ENCODE assay signal across 9 mouse cellular contexts in genomic region chr2:152167851-152168290, GRCm38 (mm10). TPM values are rescaled to one million over a fixed set of nuclear protein-coding genes. Genes with fewer than 3 reads are reported as not detected.
DNase-seq lines count a peak whose midpoint lies in the region; ATAC-seq and TF ChIP-seq lines count a peak whose summit lies in the region.
"Had no signal": no experiment of that assay in that cellular context is flagged by ENCODE, and none has a peak within 500 bp of the region (broad histone marks: within the 10 kb centered on the region; RNA-seq: fewer than 3 reads in every experiment).

No protein-coding gene starts in this region.

- TF ChIP-seq CTCF in forebrain, postnatal 0 days (IDR thresholded peaks at IDR 0.05; ENCODE audit: low read depth), result no peak

- no peak overlapping the region for H3K9ac ChIP-seq in forebrain, postnatal 0 days
- no peak overlapping the region for H3K9ac ChIP-seq in midbrain, embryonic 13.5 days (replicated peaks)
- no peak overlapping the region for H3K9ac ChIP-seq in liver, embryonic 11.5 days (ENCODE audit: low read depth, low read length)

- ATAC-seq in forebrain, postnatal 0 days, result peak; percentile 96
- ATAC-seq in midbrain, embryonic 13.5 days, result peak; percentile 84
- no peak for ATAC-seq in liver, embryonic 11.5 days (replicated peaks; ENCODE audit: low FRiP score)

- H3K27me3 ChIP-seq in forebrain, postnatal 0 days (ENCODE audit: insufficient read depth, low read length), result no peaks in the 10 kb centered on the region
- no peaks in the 10 kb centered on the region for H3K27me3 ChIP-seq in midbrain, embryonic 13.5 days
- H3K27me3 ChIP-seq in liver, embryonic 11.5 days (replicated peaks; ENCODE audit: control insufficient read depth, insufficient read depth, low read length), result no peaks in the 10 kb centered on the region

- WGBS in forebrain, postnatal 0 days, result 22% methylated on average over 8 of the region's 8 CpGs
- WGBS in midbrain, embryonic 13.5 days, result 15% methylated on average over 8 of the region's 8 CpGs
- 63% methylated on average over 8 of the region's 8 CpGs for WGBS in liver, embryonic 11.5 days

- no peak overlapping the region for H3K4me2 ChIP-seq in forebrain, postnatal 0 days (ENCODE audit: low read depth)
- no peak overlapping the region for H3K4me2 ChIP-seq in midbrain, embryonic 13.5 days (replicated peaks)
- no peak overlapping the region for H3K4me2 ChIP-seq in liver, embryonic 11.5 days

- peak; percentile 40 for DNase-seq in embryo, embryonic 9.5 days (ENCODE audit: extremely low spot score)
- peak; percentile 72 for DNase-seq in forebrain, postnatal 0 days
- DNase-seq in heart, postnatal 4 days, result peak; percentile 68
- peak; percentile 58 for DNase-seq in layer of hippocampus, adult 9-11 months
- DNase-seq in adipocyte (ENCODE audit: low spot score), result no peak
- DNase-seq in urinary bladder, postnatal 25 days (ENCODE audit: low spot score), result no peak
- DNase-seq in liver, embryonic 11.5 days (ENCODE audit: low spot score), result no peak

- H3K4me1 ChIP-seq in forebrain, postnatal 0 days (ENCODE audit: insufficient read depth), result no peaks in the 10 kb centered on the region
- peaks cover 10% of the 10 kb centered on the region for H3K4me1 ChIP-seq in midbrain, embryonic 13.5 days (replicated peaks)
- H3K4me1 ChIP-seq in liver, embryonic 11.5 days (replicated peaks; ENCODE audit: control insufficient read depth, insufficient read depth, low read length), result no peaks in the 10 kb centered on the region

- no peak overlapping the region for H3K27ac ChIP-seq in forebrain, postnatal 0 days (ENCODE audit: low read depth, low read length)
- 0 out of 2 replicates have a peak overlapping the region, but pooled peaks have one; percentile 11 for H3K27ac ChIP-seq in midbrain, embryonic 13.5 days
- H3K27ac ChIP-seq in liver, embryonic 11.5 days (ENCODE audit: low read depth, low read length), result no peak overlapping the region

- H3K4me3 ChIP-seq in forebrain, postnatal 0 days (ENCODE audit: low read depth, low read length), result no peak overlapping the region
- no peak overlapping the region for H3K4me3 ChIP-seq in midbrain, embryonic 13.5 days (replicated peaks)
- no peak overlapping the region for H3K4me3 ChIP-seq in liver, embryonic 11.5 days (ENCODE audit: low read depth, low read length)
- H3K4me3 ChIP-seq: myocyte had no signal

- no peaks in the 10 kb centered on the region for H3K36me3 ChIP-seq in forebrain, postnatal 0 days (ENCODE audit: insufficient read depth)
- no peaks in the 10 kb centered on the region for H3K36me3 ChIP-seq in midbrain, embryonic 13.5 days
- H3K36me3 ChIP-seq in liver, embryonic 11.5 days (ENCODE audit: control insufficient read depth, insufficient read depth, low read length), result no peaks in the 10 kb centered on the region

- H3K9me3 ChIP-seq in forebrain, postnatal 0 days (ENCODE audit: low read length), result 0 out of 2 replicates have a peak, but pooled peaks cover 3% of the 10 kb centered on the region
- H3K9me3 ChIP-seq in midbrain, embryonic 13.5 days, result no peaks in the 10 kb centered on the region
- no peaks in the 10 kb centered on the region for H3K9me3 ChIP-seq in liver, embryonic 11.5 days (ENCODE audit: control insufficient read depth, low read length)

RNA-seq across cellular contexts. Expression of gene Tcf15, which starts 24.5 kb away (rescaled TPM):
- 1.6 TPM in 1 of 2 replicates, not detected in the other for total RNA-seq in forebrain, postnatal 0 days (2014; rRNA removed)
- 0.69 and 1.1 TPM in 2 replicates for polyA plus RNA-seq in forebrain, postnatal 0 days (2015; fragmentation: Nextera tagmentation; extraction: Ambion mirVana)
- total RNA-seq in heart, postnatal 4 days (2021), result 10 to 100 TPM; 29.6 to 38.0 TPM
- polyA plus RNA-seq in midbrain, embryonic 13.5 days (2015; fragmentation: Nextera tagmentation; extraction: Ambion mirVana), result 1.0 and 1.8 TPM in 2 replicates
- polyA plus RNA-seq in liver, embryonic 11.5 days (2014; fragmentation: Nextera tagmentation; extraction: Ambion mirVana), result 2.6 and 2.8 TPM in 2 replicates
- polyA plus RNA-seq: myocyte had no signal

RNA-seq across cellular contexts. Expression of gene Csnk2a1, which starts 58.8 kb away (rescaled TPM):
- total RNA-seq in forebrain, postnatal 0 days (2014; rRNA removed), result 193 and 219 TPM in 2 replicates
- 98.1 and 112 TPM in 2 replicates for polyA plus RNA-seq in forebrain, postnatal 0 days (2015; fragmentation: Nextera tagmentation; extraction: Ambion mirVana)
- 100 to 1,000 TPM in 1 of 2 experiments, 10 to 100 TPM in 1; 99.7 to 103 TPM for total RNA-seq in heart, postnatal 4 days (2021)
- 125 and 142 TPM in 2 replicates for polyA plus RNA-seq in midbrain, embryonic 13.5 days (2015; fragmentation: Nextera tagmentation; extraction: Ambion mirVana)
- 45.1 and 65.2 TPM in 2 replicates for polyA plus RNA-seq in liver, embryonic 11.5 days (2014; fragmentation: Nextera tagmentation; extraction: Ambion mirVana)

Comparison
In these comparisons a context has a peak if more than half of its experiments do, and no peak if none do; other contexts are left out.
1. DNase-seq: peak in embryo, embryonic 9.5 days (single experiment), forebrain, postnatal 0 days (single experiment), heart, postnatal 4 days (single experiment) and layer of hippocampus, adult 9-11 months (single experiment); none in adipocyte (single experiment), urinary bladder, postnatal 25 days (single experiment) and liver, embryonic 11.5 days (single experiment).